Mouse (Mus musculus) embryonic facial prominence, embryonic 10.5 days (tissue): ENCODE results near the gene Tapbp. TPM values are rescaled to one million over a fixed set of nuclear protein-coding genes. Genes with fewer than 3 reads are reported as not detected.
A peak's percentile ranks its signal among the peaks of the same experiment; 100 is the strongest.

ENCODE experiments used
- DNase-seq: peaks from one replicate; pipeline ENCODE4 v3.0.0-alpha.2; 2017; ENCODE audit warnings: low spot score
- H3K27ac ChIP-seq: fragments of 300-500 bp; sonication (generic); replicated peaks from 2 replicates; pipeline ENCODE4 v1.5.1; 2016; ENCODE audit warnings: mild to moderate bottlenecking
- H3K27me3 ChIP-seq: fragments of 300-500 bp; sonication (generic); replicated peaks from 2 replicates; pipeline ENCODE4 v1.6.1; 2016; ENCODE audit warnings: low read depth, mild to moderate bottlenecking; ENCODE audit not compliant: poor library complexity, severe bottlenecking
- H3K36me3 ChIP-seq: fragments of 300-500 bp; sonication (generic); replicated peaks from 2 replicates; pipeline ENCODE4 v1.6.1; 2016; ENCODE audit warnings: mild to moderate bottlenecking, moderate library complexity
- H3K4me1 ChIP-seq: fragments of 300-500 bp; sonication (generic); 2 replicates; pipeline ENCODE4 v1.6.1; 2016
- H3K4me3 ChIP-seq: fragments of 300-500 bp; sonication (generic); 2 replicates; pipeline ENCODE4 v1.5.1; 2016; ENCODE audit warnings: mild to moderate bottlenecking, moderate library complexity
- H3K9me3 ChIP-seq: fragments of 300-500 bp; sonication (generic); 2 replicates; pipeline ENCODE4 v1.6.1; 2016; ENCODE audit warnings: mild to moderate bottlenecking
- WGBS: fragments of 180-500 bp; shearing (Covaris S2); methylation state at CpG from one replicate; pipeline ENCODE4 v1.1.7; 2016; 5-methylcytosine and 5-hydroxymethylcytosine counted together
- microRNA-seq: library from miRNA; unstranded; fragments of <30 nt; microRNA quantifications from one replicate; pipeline ENCODE4, GENCODE M21; 2017
- polyA plus RNA-seq: library from polyadenylated mRNA; unstranded; fragments of >200 nt; fragmentation: Nextera tagmentation; extraction: Ambion mirVana; gene quantifications from 2 replicates; pipeline ENCODE4 v1.2.1, GENCODE M21; 2016

The Tapbp gene
- polyA plus RNA-seq, 1 experiment from 2014 or later = 11.8 TPM

GRCm38 (mm10) chr17:33973572-33973971 is 57.9 kb downstream of the Tapbp start:
- no peaks in the 10 kb centered on the region for H3K36me3 ChIP-seq
- DNase-seq = no peak
- no peak overlapping the region for H3K27ac ChIP-seq
- H3K9me3 ChIP-seq = 0 out of 2 replicates have a peak, but pooled peaks cover 3% of the 10 kb centered on the region
- 61% methylated on average over 3 of the region's 3 CpGs for WGBS
- H3K4me3 ChIP-seq = no peak overlapping the region
- peaks cover 10% of the 10 kb centered on the region for H3K4me1 ChIP-seq
- H3K27me3 ChIP-seq = peaks cover 34% of the 10 kb centered on the region

GRCm38 (mm10) chr17:33977861-33978557 is 62.3 kb downstream of the Tapbp start:
- peak; percentile 28 for DNase-seq
- peak overlapping the region; percentile 60 for H3K4me3 ChIP-seq
- H3K36me3 ChIP-seq = no peaks in the 10 kb centered on the region
- H3K4me1 ChIP-seq = peaks cover 38% of the 10 kb centered on the region
- peaks cover 58% of the 10 kb centered on the region for H3K27me3 ChIP-seq
- H3K27ac ChIP-seq = peak overlapping the region; percentile 51
- WGBS = 2% methylated on average over 57 of the region's 57 CpGs
- H3K9me3 ChIP-seq = no peaks in the 10 kb centered on the region

GRCm38 (mm10) chr17:33978631-33979031 is 62.9 kb downstream of the Tapbp start:
- Histone ChIP-seq H3K9me3 (no peaks in the 10 kb centered on the region), H3K27ac (peak overlapping the region; percentile 51), H3K27me3 (peaks cover 58% of the 10 kb centered on the region), H3K4me3 (peak overlapping the region; percentile 60), H3K4me1 (peaks cover 38% of the 10 kb centered on the region), H3K36me3 (no peaks in the 10 kb centered on the region)
- peak; percentile 64 for DNase-seq
- WGBS = under 1% methylated on average over 17 of the region's 17 CpGs

Small RNAs within 50 kb of the gene (microRNA-seq; reads per million reads assigned to microRNA genes)
- not detected for gene Gm27740

Other genes with a start within 250 kb of the Tapbp start
- 567 and 569 TPM in 2 replicates for gene Hnrnpm, start 229.0 kb upstream of the Tapbp start, polyA plus RNA-seq
- gene March2, start 197.2 kb upstream of the Tapbp start, polyA plus RNA-seq = 28.0 and 28.5 TPM in 2 replicates
- gene Rab11b, start 155.4 kb upstream of the Tapbp start, polyA plus RNA-seq = 342 and 347 TPM in 2 replicates
- gene Angptl4, start 134.1 kb upstream of the Tapbp start, polyA plus RNA-seq = 33.4 and 39.0 TPM in 2 replicates
- gene Kank3, start 105.4 kb upstream of the Tapbp start, polyA plus RNA-seq = 25.4 and 29.5 TPM in 2 replicates
- gene Rps28, start 91.3 kb upstream of the Tapbp start, polyA plus RNA-seq = 866 and 898 TPM in 2 replicates
- 469 and 477 TPM in 2 replicates for gene Ndufa7, start 91.3 kb upstream of the Tapbp start, polyA plus RNA-seq
- 97.8 and 98.9 TPM in 2 replicates for gene Cd320, start 72.8 kb upstream of the Tapbp start, polyA plus RNA-seq
- not detected in 2 replicates for gene Gm7029, start 42.1 kb upstream of the Tapbp start, polyA plus RNA-seq
- gene Kifc1, start 25.2 kb upstream of the Tapbp start, polyA plus RNA-seq = 7.0 and 8.5 TPM in 2 replicates
- 0.27 and 0.45 TPM in 2 replicates for gene Platr17, start 10.8 kb upstream of the Tapbp start, polyA plus RNA-seq
- gene Daxx, start 6.5 kb upstream of the Tapbp start, polyA plus RNA-seq = 80.0 and 84.9 TPM in 2 replicates
- gene Zbtb22, start within 50 bp of the Tapbp start, polyA plus RNA-seq = 19.6 and 21.1 TPM in 2 replicates
- 40.2 and 41.0 TPM in 2 replicates for gene Rgl2, start 13.6 kb downstream of the Tapbp start, polyA plus RNA-seq
- gene Pfdn6, start 24.4 kb downstream of the Tapbp start, polyA plus RNA-seq = 233 and 235 TPM in 2 replicates
- 62.1 and 66.0 TPM in 2 replicates for gene Wdr46, start 24.8 kb downstream of the Tapbp start, polyA plus RNA-seq
- gene B3galt4, start 35.6 kb downstream of the Tapbp start, polyA plus RNA-seq = 3.6 and 4.5 TPM in 2 replicates
- 48.2 and 51.5 TPM in 2 replicates for gene Vps52, start 39.9 kb downstream of the Tapbp start, polyA plus RNA-seq
- 1,569 and 1,593 TPM in 2 replicates for gene Rps18, start 40.1 kb downstream of the Tapbp start, polyA plus RNA-seq
- 8.4 and 13.4 TPM in 2 replicates for gene H2-K1, start 84.4 kb downstream of the Tapbp start, polyA plus RNA-seq
- 11.0 and 11.6 TPM in 2 replicates for gene Ring1, start 108.8 kb downstream of the Tapbp start, polyA plus RNA-seq
- 41.4 and 44.8 TPM in 2 replicates for gene H2-Ke6, start 112.2 kb downstream of the Tapbp start, polyA plus RNA-seq
- 167 and 177 TPM in 2 replicates for gene Slc39a7, start 115.8 kb downstream of the Tapbp start, polyA plus RNA-seq
- gene Rxrb, start 115.9 kb downstream of the Tapbp start, polyA plus RNA-seq = 44.7 and 47.9 TPM in 2 replicates
- gene Col11a2, start 123.5 kb downstream of the Tapbp start, polyA plus RNA-seq = 1.0 and 1.2 TPM in 2 replicates
- 0.31 and 0.69 TPM in 2 replicates for gene H2-Oa, start 176.4 kb downstream of the Tapbp start, polyA plus RNA-seq
- gene H2-DMa, start 203.6 kb downstream of the Tapbp start, polyA plus RNA-seq = 4.2 and 4.8 TPM in 2 replicates
- gene Brd2, start 206.7 kb downstream of the Tapbp start, polyA plus RNA-seq = 141 and 144 TPM in 2 replicates
- 0.17 and 0.28 TPM in 2 replicates for gene H2-DMb2, start 227.4 kb downstream of the Tapbp start, polyA plus RNA-seq
- 0.52 and 0.55 TPM in 2 replicates for gene H2-DMb1, start 237.2 kb downstream of the Tapbp start, polyA plus RNA-seq